Mouse (Mus musculus): ENCODE measurements around the gene Glud1. TPM values are rescaled to one million over a fixed set of nuclear protein-coding genes. Genes with fewer than 3 reads are reported as not detected.

Gene Glud1
- total and polyA plus RNA-seq, 3 experiments = 57.1 to 125 (median 92.3) TPM

GRCm38 (mm10) chr14:34327618-34328017 lies 17.1 kb downstream of the Glud1 start (continued):
- 0 out of 2 replicates have a peak, but pooled peaks have one; percentile 50 for TF ChIP-seq MYB (IDR thresholded peaks at IDR 0.05; ENCODE audit: low read depth, low read length)

GRCm38 (mm10) chr14:34330657-34331158 lies 20.2 kb downstream of the Glud1 start:
- DNase-seq (ENCODE audit: low read depth, low spot score) = no peak
- TF ChIP-seq CHD1 (IDR thresholded peaks at IDR 0.05; ENCODE audit: low read depth, low read length) = no peak
- no peak for TF ChIP-seq TBP (IDR thresholded peaks at IDR 0.05; ENCODE audit: low read depth, low read length)
- no peak for TF ChIP-seq E2F4 (IDR thresholded peaks at IDR 0.05; ENCODE audit: borderline replicate concordance, low read depth, low read length)
- TF ChIP-seq SMC3 (IDR thresholded peaks at IDR 0.05; ENCODE audit: low read depth, low read length) = no peak
- no peak for TF ChIP-seq ETS1 (IDR thresholded peaks at IDR 0.05; ENCODE audit: low read depth, low read length)
- no peak for TF ChIP-seq MEF2A (IDR thresholded peaks at IDR 0.05; ENCODE audit: extremely low read depth, insufficient replicate concordance, low read depth, low read length, poor library complexity, severe bottlenecking)
- no peak; a peak in 1 of 4 replicates for TF ChIP-seq POLR2A (IDR thresholded peaks at IDR 0.05; ENCODE audit: control insufficient read depth in 1 of 2, insufficient read depth in 1 of 2, low read depth in 1 of 2, low read length in 2 of 2, poor library complexity in 1 of 2)
- TF ChIP-seq CHD2 (IDR thresholded peaks at IDR 0.05; ENCODE audit: low read length) = no peak
- TF ChIP-seq NELFE (IDR thresholded peaks at IDR 0.05; ENCODE audit: low read depth, low read length) = no peak
- TF ChIP-seq NRF1 (IDR thresholded peaks at IDR 0.05; ENCODE audit: insufficient read depth, low read depth, low read length, poor library complexity, severe bottlenecking) = no peak
- TF ChIP-seq BHLHE40 (IDR thresholded peaks at IDR 0.05; ENCODE audit: borderline replicate concordance, low read depth, low read length) = no peak
- TF ChIP-seq EP300 (IDR thresholded peaks at IDR 0.05; ENCODE audit: low read depth in 1 of 2, low read length in 2 of 2) = no peak
- TF ChIP-seq KAT2A (conservative IDR thresholded peaks at IDR 0.05; ENCODE audit: low read depth, low read length) = no peak
- TF ChIP-seq TCF12 (IDR thresholded peaks at IDR 0.05; ENCODE audit: low read depth, low read length) = no peak
- TF ChIP-seq POLR2AphosphoS2 (IDR thresholded peaks at IDR 0.05; ENCODE audit: low read length) = no peak
- TF ChIP-seq ZC3H11A (IDR thresholded peaks at IDR 0.05; ENCODE audit: low read depth, low read length) = no peak
- no peak for TF ChIP-seq MXI1 (IDR thresholded peaks at IDR 0.05; ENCODE audit: low read depth, low read length)
- H3K36me3 ChIP-seq (ENCODE audit: control insufficient read depth in 1 of 2, insufficient read depth in 2 of 2, low read length in 2 of 2) = peaks cover 21 to 23% of the 10 kb centered on the region in 2 experiments
- no peaks in the 10 kb centered on the region for H3K9me3 ChIP-seq (replicated peaks; ENCODE audit: insufficient read depth, low read length)
- no peaks in the 10 kb centered on the region for H3K27me3 ChIP-seq (ENCODE audit: control insufficient read depth in 1 of 2, insufficient read depth in 2 of 2, low read length in 2 of 2)
- peaks cover 8 to 19% of the 10 kb centered on the region in 2 experiments for H3K4me1 ChIP-seq (ENCODE audit: control insufficient read depth in 1 of 2, insufficient read depth in 2 of 2, low read length in 2 of 2)
- no peak overlapping the region for H3K9ac ChIP-seq (ENCODE audit: control insufficient read depth, low read depth, low read length, poor library complexity, severe bottlenecking)
- no peaks in the 10 kb centered on the region for H3K79me2 ChIP-seq (ENCODE audit: control insufficient read depth, insufficient read depth, low read length, poor library complexity)
- H3K27ac ChIP-seq (ENCODE audit: control insufficient read depth, low read depth, low read length) = no peak overlapping the region
- H3K4me3 ChIP-seq (ENCODE audit: control insufficient read depth in 1 of 2, insufficient read depth in 1 of 2, low read depth in 2 of 2, low read length in 2 of 2) = no peak overlapping the region

GRCm38 (mm10) chr14:34331886-34332285 lies 21.4 kb downstream of the Glud1 start:
- H3K27me3 ChIP-seq (ENCODE audit: control insufficient read depth in 1 of 2, insufficient read depth in 2 of 2, low read length in 2 of 2) = no peaks in the 10 kb centered on the region
- no peaks in the 10 kb centered on the region for H3K9me3 ChIP-seq (replicated peaks; ENCODE audit: insufficient read depth, low read length)
- H3K9ac ChIP-seq (ENCODE audit: control insufficient read depth, low read depth, low read length, poor library complexity, severe bottlenecking) = no peak overlapping the region
- peaks cover 4 to 10% of the 10 kb centered on the region in 2 experiments; a peak in 2 of 4 replicates for H3K4me1 ChIP-seq (ENCODE audit: control insufficient read depth in 1 of 2, insufficient read depth in 2 of 2, low read length in 2 of 2)
- no peaks in the 10 kb centered on the region for H3K79me2 ChIP-seq (ENCODE audit: control insufficient read depth, insufficient read depth, low read length, poor library complexity)
- peaks cover 10 to 23% of the 10 kb centered on the region in 2 experiments for H3K36me3 ChIP-seq (ENCODE audit: control insufficient read depth in 1 of 2, insufficient read depth in 2 of 2, low read length in 2 of 2)
- no peak overlapping the region for H3K27ac ChIP-seq (ENCODE audit: control insufficient read depth, low read depth, low read length)
- H3K4me3 ChIP-seq (ENCODE audit: control insufficient read depth in 1 of 2, insufficient read depth in 1 of 2, low read depth in 2 of 2, low read length in 2 of 2) = no peak overlapping the region
- no peak for TF ChIP-seq TCF12 (IDR thresholded peaks at IDR 0.05; ENCODE audit: low read depth, low read length)
- TF ChIP-seq SMC3 (IDR thresholded peaks at IDR 0.05; ENCODE audit: low read depth, low read length) = no peak
- no peak for TF ChIP-seq MAX (IDR thresholded peaks at IDR 0.05; ENCODE audit: low read length)
- TF ChIP-seq BHLHE40 (IDR thresholded peaks at IDR 0.05; ENCODE audit: borderline replicate concordance, low read depth, low read length) = no peak
- TF ChIP-seq TAL1 (IDR thresholded peaks at IDR 0.05; ENCODE audit: low read length) = no peak
- no peak for TF ChIP-seq ZNF384 (IDR thresholded peaks at IDR 0.05; ENCODE audit: low read depth, low read length)
- DNase-seq (ENCODE audit: low read depth, low spot score) = no peak
